Mouse (Mus musculus) forebrain, embryonic 11.5 days (tissue): Measurements from ENCODE around the gene Zfp598. TPM values are rescaled to one million over a fixed set of nuclear protein-coding genes. Genes with fewer than 3 reads are reported as not detected.
"Not testable (repeated sequence)": the region's sequence is repeated elsewhere in the genome, so short reads cannot be mapped to it uniquely, and the experiment has no call there.

Source experiments
- ATAC-seq: fragments of 200-750 bp; cut with Nextera tagmentation; replicated peaks from 2 replicates; pipeline ENCODE4 v1.8.0; 2017; ENCODE audit warnings: moderate TSS enrichment; ENCODE audit not compliant: low FRiP score
- DNase-seq: peaks from one replicate; pipeline ENCODE4 v3.0.0-alpha.2; 2017; ENCODE audit warnings: low spot score
- H3K27ac ChIP-seq: fragments of 300-500 bp; sonication (generic); 2 replicates; pipeline ENCODE4 v1.5.1; 2014; ENCODE audit warnings: low read depth, low read length
- H3K27me3 ChIP-seq: fragments of 300-500 bp; sonication (generic); 2 replicates; pipeline ENCODE4 v1.6.1; 2014; ENCODE audit warnings: mild to moderate bottlenecking, low read length, mixed read lengths; ENCODE audit not compliant: control insufficient read depth, insufficient read depth
- H3K36me3 ChIP-seq: fragments of 300-500 bp; sonication (generic); 2 replicates; pipeline ENCODE4 v1.6.1; 2014; ENCODE audit warnings: mild to moderate bottlenecking, low read length, moderate library complexity, mixed read lengths; ENCODE audit not compliant: control insufficient read depth, insufficient read depth
- H3K4me1 ChIP-seq: fragments of 300-500 bp; sonication (generic); replicated peaks from 2 replicates; pipeline ENCODE4 v1.6.1; 2014; ENCODE audit warnings: low read length, mixed read lengths; ENCODE audit not compliant: control insufficient read depth, insufficient read depth
- H3K4me2 ChIP-seq: fragments of 300-500 bp; sonication (generic); 2 replicates; pipeline ENCODE4 v1.6.1; 2014; ENCODE audit warnings: low read depth, mild to moderate bottlenecking, low read length, moderate library complexity, mixed read lengths; ENCODE audit not compliant: severe bottlenecking
- H3K4me3 ChIP-seq: fragments of 300-500 bp; sonication (generic); 2 replicates; pipeline ENCODE4 v1.5.1; 2014; ENCODE audit warnings: low read depth, low read length
- H3K9ac ChIP-seq: fragments of 300-500 bp; sonication (generic); 2 replicates; pipeline ENCODE4 v1.6.1; 2014; ENCODE audit warnings: low read length
- H3K9me3 ChIP-seq: fragments of 300-500 bp; sonication (generic); 2 replicates; pipeline ENCODE4 v1.6.1; 2016; ENCODE audit warnings: low read length, mixed read lengths; ENCODE audit not compliant: control insufficient read depth
- WGBS: fragments of 180-500 bp; shearing (Covaris S2); extraction: QIAGEN DNeasy Blood & Tissue Kit; methylation state at CpG from one replicate; pipeline ENCODE4 v1.1.7; 2014; 5-methylcytosine and 5-hydroxymethylcytosine counted together
- polyA plus RNA-seq: library from polyadenylated mRNA; unstranded; fragments of >200 nt; fragmentation: Nextera tagmentation; extraction: Ambion mirVana; gene quantifications from 2 replicates; pipeline ENCODE4 v1.2.1, GENCODE M21; 2014

Zfp598 gene
- polyA plus RNA-seq, 1 experiment from 2014 or later = 37.6 TPM

GRCm38 (mm10) chr17:24716166-24716682, 46.7 kb downstream of the Zfp598 start:
- no peak overlapping the region for H3K4me2 ChIP-seq
- peaks cover under 1% of the 10 kb centered on the region for H3K36me3 ChIP-seq
- H3K9ac ChIP-seq = no peak overlapping the region
- WGBS = 95% methylated on average over 15 of the region's 15 CpGs
- H3K27me3 ChIP-seq = no peaks in the 10 kb centered on the region
- no peak overlapping the region for H3K4me3 ChIP-seq
- no peaks in the 10 kb centered on the region for H3K9me3 ChIP-seq
- H3K27ac ChIP-seq = no peak overlapping the region
- peaks cover under 1% of the 10 kb centered on the region for H3K4me1 ChIP-seq
- no peak for ATAC-seq
- peak; percentile 52 for DNase-seq

- DNase-seq (no peak), ATAC-seq (no peak)
- Histone ChIP-seq H3K9ac (no peak within 1 kb of the TSS), H3K27ac (no peak within 1 kb of the TSS; the same call in 1 of the 2 replicates), H3K36me3 (peaks cover 3% of the 10 kb centered on the region), H3K27me3 (no peaks in the 10 kb centered on the region), H3K4me2 (peak within 1 kb of the TSS; percentile 57), H3K4me3 (peak within 1 kb of the TSS; percentile 61), H3K9me3 (no peaks in the 10 kb centered on the region), H3K4me1 (peaks cover 7% of the 10 kb centered on the region)
- 84% methylated on average over 4 of the region's 4 CpGs for WGBS
Measured at GRCm38 (mm10) chr17:24717943-24718342, 48.5 kb downstream of the Zfp598 start, which contains the start of the genes Rnf151 and Rps2. Gene Rnf151 (minus strand): TSS chr17:24718063. Gene Rps2 (plus strand): TSS chr17:24718116.

- H3K4me3 ChIP-seq = peak overlapping the region; percentile 61
- peaks cover 13% of the 10 kb centered on the region for H3K4me1 ChIP-seq
- not testable (repeated sequence) for H3K36me3 ChIP-seq, H3K9me3 ChIP-seq, ATAC-seq, H3K27me3 ChIP-seq, DNase-seq, H3K27ac ChIP-seq
- WGBS = 66% methylated on average over 5 of the region's 5 CpGs
- H3K9ac ChIP-seq = peak overlapping the region; percentile 76
- H3K4me2 ChIP-seq = peak overlapping the region; percentile 57
Measured at GRCm38 (mm10) chr17:24718938-24719337, 49.5 kb downstream of the Zfp598 start.

- DNase-seq = peak; percentile 99
- H3K4me1 ChIP-seq = peaks cover 13% of the 10 kb centered on the region
- peak; percentile 97 for ATAC-seq
- H3K4me3 ChIP-seq = peak overlapping the region; percentile 61
- H3K9ac ChIP-seq = peak overlapping the region; percentile 82
- under 1% methylated on average over 60 of the region's 61 CpGs for WGBS
- H3K4me2 ChIP-seq = peak overlapping the region; percentile 90
- H3K36me3 ChIP-seq = peaks cover 3% of the 10 kb centered on the region
- no peaks in the 10 kb centered on the region for H3K9me3 ChIP-seq
- H3K27ac ChIP-seq = peak overlapping the region; percentile 68
- H3K27me3 ChIP-seq = no peaks in the 10 kb centered on the region
Measured at GRCm38 (mm10) chr17:24719494-24720222, 50.2 kb downstream of the Zfp598 start.

- peak overlapping the region; percentile 82 for H3K9ac ChIP-seq
- peaks cover 13% of the 10 kb centered on the region for H3K4me1 ChIP-seq
- not testable (repeated sequence) for H3K27ac ChIP-seq, ATAC-seq, H3K36me3 ChIP-seq, DNase-seq, H3K27me3 ChIP-seq, H3K9me3 ChIP-seq
- H3K4me2 ChIP-seq = peak overlapping the region; percentile 90
- H3K4me3 ChIP-seq = peak overlapping the region; percentile 61
- WGBS = 1% methylated on average over 11 of the region's 11 CpGs
Measured at GRCm38 (mm10) chr17:24720616-24721015, 51.1 kb downstream of the Zfp598 start.

GRCm38 (mm10) chr17:24721383-24721955, 52.0 kb downstream of the Zfp598 start:
- Histone ChIP-seq H3K4me1 (peaks cover 13% of the 10 kb centered on the region), H3K4me3 (peak overlapping the region; percentile 61), H3K9ac (peak overlapping the region; percentile 48), H3K4me2 (peak overlapping the region; percentile 50)
- H3K36me3 ChIP-seq, DNase-seq, H3K27ac ChIP-seq, H3K9me3 ChIP-seq, ATAC-seq, H3K27me3 ChIP-seq: not testable (repeated sequence)
- 69% methylated on average over 7 of the region's 7 CpGs for WGBS

- peak overlapping the region; percentile 1; the same call in 1 of the 2 replicates for H3K9ac ChIP-seq
- H3K27ac ChIP-seq = no peak overlapping the region
- H3K27me3 ChIP-seq = no peaks in the 10 kb centered on the region
- 41% methylated on average over 13 of the region's 13 CpGs for WGBS
- H3K4me2 ChIP-seq = peak overlapping the region; percentile 18; the same call in 1 of the 2 replicates
- no peaks in the 10 kb centered on the region for H3K9me3 ChIP-seq
- 0 out of 2 replicates have a peak overlapping the region, but pooled peaks have one; percentile 61 for H3K4me3 ChIP-seq
- ATAC-seq = no peak
- peak; percentile 55 for DNase-seq
- H3K4me1 ChIP-seq = peaks cover 13% of the 10 kb centered on the region
- peaks cover 3% of the 10 kb centered on the region for H3K36me3 ChIP-seq
Measured at GRCm38 (mm10) chr17:24722220-24722924, 52.9 kb downstream of the Zfp598 start.

- Histone ChIP-seq H3K27ac (peak overlapping the region; percentile 46; the same call in 1 of the 2 replicates), H3K9ac (peak overlapping the region; percentile 86), H3K4me1 (peaks cover 13% of the 10 kb centered on the region), H3K4me2 (peak overlapping the region; percentile 86), H3K36me3 (peaks cover 3% of the 10 kb centered on the region), H3K27me3 (no peaks in the 10 kb centered on the region), H3K4me3 (peak overlapping the region; percentile 84), H3K9me3 (no peaks in the 10 kb centered on the region)
- ATAC-seq (no peak), DNase-seq (no peak)
- 2% methylated on average over 12 of the region's 12 CpGs for WGBS
Measured at GRCm38 (mm10) chr17:24723122-24723880, 53.8 kb downstream of the Zfp598 start.
